Mouse (Mus musculus) ES-E14 (cell line): Measurements from ENCODE around the gene Ugt2a3.
"Not testable (repeated sequence)": the region's sequence is repeated elsewhere in the genome, so short reads cannot be mapped to it uniquely, and the experiment has no call there.

Experiments used
- CHD2 ChIP-seq: IDR thresholded peaks from 2 replicates; pipeline ENCODE4 v1.6.1; 2014; ENCODE audit warnings: mild to moderate bottlenecking, low read depth, low read length, inconsistent platforms
- HCFC1 ChIP-seq: IDR thresholded peaks from 2 replicates; pipeline ENCODE4 v1.6.1; 2012; ENCODE audit warnings: low read length, inconsistent platforms, borderline replicate concordance; ENCODE audit not compliant: insufficient read depth
- MAFK ChIP-seq: IDR thresholded peaks from 2 replicates; pipeline ENCODE4 v1.6.1; 2014; ENCODE audit warnings: mild to moderate bottlenecking, low read depth, low read length, inconsistent platforms; ENCODE audit not compliant: insufficient read depth
- ZC3H11A ChIP-seq: IDR thresholded peaks from 2 replicates; pipeline ENCODE4 v1.6.1; 2012; ENCODE audit warnings: low read depth, mild to moderate bottlenecking, inconsistent platforms, low read length, borderline replicate concordance
- ZNF384 ChIP-seq: IDR thresholded peaks from 2 replicates; pipeline ENCODE4 v1.6.1; 2012; ENCODE audit warnings: low read depth, low read length, inconsistent platforms

DNA sequence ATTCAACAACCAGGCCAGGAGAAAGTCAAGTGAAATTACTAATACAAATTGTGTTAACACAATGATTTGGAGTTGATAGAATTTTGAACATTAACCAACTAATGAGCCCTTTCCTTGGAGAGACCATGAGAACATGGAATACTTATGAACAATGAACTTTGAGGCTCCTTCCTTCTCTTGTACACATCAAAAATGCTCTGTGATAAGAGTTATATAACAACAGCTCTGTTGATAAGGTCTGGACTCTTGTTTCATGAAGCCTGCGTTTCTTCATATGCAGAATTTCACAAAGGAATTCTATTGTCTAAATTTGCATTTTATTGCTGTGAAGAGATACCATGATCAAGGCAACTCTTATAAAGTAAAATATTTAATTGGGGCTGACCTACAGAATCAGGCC lies 12.2 kb upstream of the Ugt2a3 start:
- not testable (repeated sequence) for TF ChIP-seq HCFC1, MAFK, CHD2, ZC3H11A, ZNF384
